Mouse (Mus musculus) forebrain, postnatal 0 days (tissue): Measurements from ENCODE around the gene Wdfy3. TPM values are rescaled to one million over a fixed set of nuclear protein-coding genes. Genes with fewer than 3 reads are reported as not detected.

Experiments
- ATAC-seq: fragments of 200-750 bp; cut with Nextera tagmentation; 2 replicates; pipeline ENCODE4 v1.8.0; 2017; ENCODE audit warnings: mild to moderate bottlenecking, moderate library complexity
- DNase-seq: peaks from one replicate; pipeline ENCODE4 v3.0.0-alpha.2; 2015
- H3K27ac ChIP-seq: fragments of 300-500 bp; sonication (generic); 2 replicates; pipeline ENCODE4 v1.5.1; 2014; ENCODE audit warnings: low read depth, mild to moderate bottlenecking, antibody characterized with exemption, low read length, moderate library complexity, mixed read lengths
- H3K27me3 ChIP-seq: fragments of 300-500 bp; sonication (generic); 2 replicates; pipeline ENCODE4 v1.6.1; 2014; ENCODE audit warnings: mild to moderate bottlenecking, low read length, mixed read lengths; ENCODE audit not compliant: insufficient read depth
- H3K36me3 ChIP-seq: fragments of 300-500 bp; sonication (generic); 2 replicates; pipeline ENCODE4 v1.6.1; 2014; ENCODE audit warnings: mild to moderate bottlenecking, moderate library complexity; ENCODE audit not compliant: insufficient read depth
- H3K4me1 ChIP-seq: fragments of 300-500 bp; sonication (generic); 2 replicates; pipeline ENCODE4 v1.6.1; 2014; ENCODE audit warnings: antibody characterized with exemption; ENCODE audit not compliant: insufficient read depth
- H3K4me2 ChIP-seq: fragments of 300-500 bp; sonication (generic); 2 replicates; pipeline ENCODE4 v1.6.1; 2014; ENCODE audit warnings: low read depth, mild to moderate bottlenecking, moderate library complexity
- H3K4me3 ChIP-seq: fragments of 300-500 bp; sonication (generic); 2 replicates; pipeline ENCODE4 v1.5.1; 2014; ENCODE audit warnings: low read depth, low read length, mixed read lengths
- H3K9ac ChIP-seq: fragments of 300-500 bp; sonication (generic); 2 replicates; pipeline ENCODE4 v1.6.1; 2014; ENCODE audit warnings: mild to moderate bottlenecking
- H3K9me3 ChIP-seq: fragments of 300-500 bp; sonication (generic); 2 replicates; pipeline ENCODE4 v1.6.1; 2016; ENCODE audit warnings: low read length
- CTCF ChIP-seq: sonication (generic); IDR thresholded peaks from 2 replicates; pipeline ENCODE4 v1.5.1; 2016; ENCODE audit warnings: antibody characterized with exemption, control low read depth, low read depth
- WGBS: fragments of 180-500 bp; shearing (Covaris S2); extraction: QIAGEN DNeasy Blood & Tissue Kit; methylation state at CpG from one replicate; pipeline ENCODE4 v1.1.7; 2014; 5-methylcytosine and 5-hydroxymethylcytosine counted together
- polyA plus RNA-seq: library from polyadenylated mRNA; unstranded; fragments of >200 nt; fragmentation: Nextera tagmentation; extraction: Ambion mirVana; gene quantifications from 2 replicates; pipeline ENCODE4 v1.2.1, GENCODE M21; 2015
- total RNA-seq: library from RNA; depleted of rRNA; stranded (reverse); fragments of >200 nt; gene quantifications from 2 replicates; pipeline ENCODE4 v1.2.3, GENCODE M21; 2014

Gene Wdfy3
- total and polyA plus RNA-seq, 2 experiments from 2014 or later, result 15.4 to 68.8 TPM

DNA sequence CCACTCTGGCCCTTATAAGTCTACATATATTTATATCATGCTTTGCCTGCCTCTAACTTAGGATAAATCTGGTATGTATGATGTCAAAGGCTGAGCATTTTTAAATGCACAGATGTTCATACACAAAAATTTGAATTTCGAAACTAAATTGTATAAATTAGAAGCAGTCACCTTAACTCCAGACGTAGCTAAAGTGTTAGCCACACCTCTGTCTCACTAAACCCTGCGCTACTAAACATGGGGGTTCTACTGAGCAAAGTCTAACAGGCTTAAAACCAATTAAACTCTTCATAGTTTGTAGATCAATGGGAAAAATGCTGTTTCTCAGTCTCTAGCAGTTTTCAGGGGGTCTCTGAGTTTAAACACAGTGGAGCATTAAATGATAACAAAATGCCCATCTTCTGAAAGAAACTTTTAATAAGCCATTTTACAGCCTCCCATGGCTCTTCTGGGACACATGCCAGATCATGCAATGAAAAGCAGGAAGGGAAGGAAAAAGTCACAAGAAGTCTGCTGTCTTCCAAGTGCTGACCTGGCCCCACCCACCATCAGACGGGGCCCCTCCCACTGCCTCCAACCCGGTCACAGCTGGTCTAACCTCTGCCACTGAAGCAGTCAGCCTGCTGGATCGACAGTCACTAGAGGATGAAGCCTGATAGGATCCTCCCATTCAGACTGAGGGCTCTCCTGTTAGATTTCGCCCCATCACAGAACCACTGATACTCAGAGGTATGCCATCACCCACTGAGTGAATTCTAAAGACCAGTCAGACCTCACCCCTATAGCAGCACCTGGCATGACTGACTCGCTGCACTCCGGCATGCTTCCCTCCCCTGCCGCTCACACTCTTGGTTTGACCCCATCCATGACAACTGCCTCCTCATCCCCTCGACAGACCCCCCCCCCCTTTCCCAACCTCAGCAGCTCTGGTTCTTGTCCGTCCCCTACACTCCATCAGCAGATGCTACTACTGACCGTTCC lies 23.8 kb downstream of the Wdfy3 start:
- no peak overlapping the region for H3K9ac ChIP-seq
- H3K27ac ChIP-seq, result 0 out of 2 replicates have a peak overlapping the region, but pooled peaks have one; percentile 1
- TF ChIP-seq CTCF, result no peak
- peaks cover 2% of the 10 kb centered on the region for H3K36me3 ChIP-seq
- DNase-seq, result no peak
- no peak overlapping the region for H3K4me2 ChIP-seq
- 79% methylated on average over 13 of the region's 13 CpGs for WGBS
- no peaks in the 10 kb centered on the region for H3K9me3 ChIP-seq
- no peak overlapping the region for H3K4me3 ChIP-seq
- H3K27me3 ChIP-seq, result no peaks in the 10 kb centered on the region
- ATAC-seq, result no peak
- H3K4me1 ChIP-seq, result no peaks in the 10 kb centered on the region

DNA sequence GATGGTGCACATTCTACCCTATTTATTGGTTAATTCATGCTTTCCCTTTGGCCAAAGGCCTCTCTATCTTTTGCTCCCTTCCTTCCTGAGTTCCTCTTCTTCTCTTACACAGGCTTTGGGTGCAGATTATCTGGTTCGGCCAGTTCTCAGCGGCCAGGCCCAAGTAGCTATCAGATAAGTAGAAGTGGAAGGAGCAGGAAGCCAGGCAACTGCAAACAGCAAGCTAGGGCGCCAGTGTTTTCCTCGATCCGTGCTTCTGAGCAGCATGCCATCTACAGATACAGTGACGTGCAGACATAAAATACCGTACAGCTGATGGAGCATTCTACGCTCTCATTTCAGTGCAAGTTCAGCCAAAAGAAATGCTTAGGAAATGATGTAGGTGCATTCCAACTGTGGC lies 24.5 kb downstream of the Wdfy3 start:
- H3K27me3 ChIP-seq, result no peaks in the 10 kb centered on the region
- WGBS, result 85% methylated on average over 8 of the region's 8 CpGs
- no peak overlapping the region for H3K4me2 ChIP-seq
- no peak overlapping the region for H3K27ac ChIP-seq
- ATAC-seq, result no peak
- no peak for DNase-seq
- H3K9me3 ChIP-seq, result no peaks in the 10 kb centered on the region
- no peak for TF ChIP-seq CTCF
- H3K4me1 ChIP-seq, result no peaks in the 10 kb centered on the region
- peaks cover 10% of the 10 kb centered on the region for H3K36me3 ChIP-seq
- no peak overlapping the region for H3K9ac ChIP-seq
- no peak overlapping the region for H3K4me3 ChIP-seq

DNA sequence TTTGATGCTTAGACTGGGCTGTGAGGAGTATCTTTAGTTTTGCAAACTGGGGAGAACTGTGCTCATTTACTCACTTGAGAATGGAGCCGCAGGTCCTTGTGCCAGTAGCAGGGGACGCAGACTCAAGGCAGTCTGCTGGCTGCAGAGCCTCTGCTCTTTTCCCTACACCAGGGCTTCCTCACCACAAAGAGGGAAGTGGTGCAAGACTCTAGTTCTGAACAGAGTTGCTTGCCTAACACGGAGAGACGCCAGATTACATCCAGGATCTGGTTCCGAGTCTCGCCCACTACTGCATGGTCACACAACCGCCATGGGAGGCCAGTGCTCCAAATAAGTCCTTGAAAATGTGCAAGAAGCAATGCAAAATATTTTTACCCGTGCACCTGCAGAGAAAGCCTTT lies 36.4 kb downstream of the Wdfy3 start:
- H3K36me3 ChIP-seq, result peaks cover 68% of the 10 kb centered on the region
- H3K9ac ChIP-seq, result no peak overlapping the region

DNA sequence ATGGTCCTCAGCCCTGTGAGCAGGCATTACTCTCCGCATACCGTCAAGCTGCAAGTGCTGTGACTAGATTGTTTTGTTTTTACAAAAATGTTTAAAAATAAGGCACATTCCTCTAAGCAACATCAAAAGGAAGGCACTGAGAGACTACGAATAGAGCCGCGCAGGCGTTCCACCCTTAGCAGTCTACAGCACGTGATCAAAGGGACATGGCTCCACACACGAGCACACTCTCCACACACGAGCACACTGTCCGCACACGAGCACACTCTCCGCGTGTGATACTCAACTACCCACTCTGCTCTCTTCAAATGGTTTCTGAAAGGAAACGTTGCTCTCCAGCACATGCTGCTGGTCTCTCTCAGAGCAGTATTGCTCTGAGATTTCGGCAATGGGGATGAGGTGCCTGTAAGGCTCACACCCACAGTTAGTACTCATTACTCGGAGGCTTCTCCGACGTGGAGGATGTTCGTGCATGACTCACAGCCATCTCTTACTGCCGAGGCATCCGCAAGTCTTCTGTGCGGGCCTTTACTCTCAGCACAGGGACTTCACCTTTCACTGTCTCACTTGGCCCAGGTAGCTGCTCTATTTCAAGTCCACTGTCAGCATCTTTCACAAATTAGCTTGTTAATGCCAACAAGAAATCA lies 37.0 kb downstream of the Wdfy3 start:
- H3K4me3 ChIP-seq, result no peak overlapping the region
- no peak overlapping the region for H3K4me2 ChIP-seq
- DNase-seq (no peak), ATAC-seq (peak; percentile 67)
- H3K9me3 ChIP-seq, result no peaks in the 10 kb centered on the region
- WGBS, result 84% methylated on average over 22 of the region's 22 CpGs
- H3K27me3 ChIP-seq, result no peaks in the 10 kb centered on the region
- H3K36me3 ChIP-seq, result peaks cover 63% of the 10 kb centered on the region
- TF ChIP-seq CTCF, result no peak
- no peaks in the 10 kb centered on the region for H3K4me1 ChIP-seq
- no peak overlapping the region for H3K9ac ChIP-seq
- H3K27ac ChIP-seq, result no peak overlapping the region

More for the DNA sequence above, 36.4 kb downstream of the Wdfy3 start:
- Histone ChIP-seq H3K9me3 (no peaks in the 10 kb centered on the region), H3K4me3 (no peak overlapping the region), H3K4me1 (no peaks in the 10 kb centered on the region), H3K27me3 (no peaks in the 10 kb centered on the region), H3K27ac (no peak overlapping the region), H3K4me2 (no peak overlapping the region)
- ATAC-seq (no peak), DNase-seq (no peak)
- TF ChIP-seq CTCF, result no peak
- WGBS, result 98% methylated on average over 8 of the region's 8 CpGs

DNA sequence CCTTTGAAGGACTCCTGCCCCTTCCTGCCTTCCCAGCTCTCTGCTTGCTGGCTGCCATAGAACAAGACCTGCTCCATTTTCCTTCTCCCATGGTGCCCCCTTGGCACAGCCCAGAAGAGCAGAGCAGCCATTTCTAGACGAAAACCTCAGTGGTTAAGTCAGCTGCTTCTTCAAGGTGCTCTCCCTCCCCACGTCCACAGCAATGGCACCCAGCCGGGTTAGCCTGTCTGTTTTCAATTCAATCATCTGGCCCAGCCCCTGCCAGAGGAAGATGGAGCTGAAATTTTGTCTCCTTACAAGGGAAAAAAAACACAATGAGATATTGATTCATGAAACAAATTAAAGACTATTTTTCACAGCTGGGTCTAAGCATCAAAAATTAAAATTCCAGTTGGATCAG lies 37.5 kb downstream of the Wdfy3 start:
- no peaks in the 10 kb centered on the region for H3K4me1 ChIP-seq
- no peaks in the 10 kb centered on the region for H3K27me3 ChIP-seq
- TF ChIP-seq CTCF, result no peak
- DNase-seq (no peak), ATAC-seq (no peak)
- 68% methylated on average over 3 of the region's 3 CpGs for WGBS
- no peak overlapping the region for H3K9ac ChIP-seq
- H3K36me3 ChIP-seq, result peaks cover 59% of the 10 kb centered on the region
- H3K27ac ChIP-seq, result no peak overlapping the region
- no peak overlapping the region for H3K4me3 ChIP-seq
- no peak overlapping the region for H3K4me2 ChIP-seq
- H3K9me3 ChIP-seq, result no peaks in the 10 kb centered on the region

DNA sequence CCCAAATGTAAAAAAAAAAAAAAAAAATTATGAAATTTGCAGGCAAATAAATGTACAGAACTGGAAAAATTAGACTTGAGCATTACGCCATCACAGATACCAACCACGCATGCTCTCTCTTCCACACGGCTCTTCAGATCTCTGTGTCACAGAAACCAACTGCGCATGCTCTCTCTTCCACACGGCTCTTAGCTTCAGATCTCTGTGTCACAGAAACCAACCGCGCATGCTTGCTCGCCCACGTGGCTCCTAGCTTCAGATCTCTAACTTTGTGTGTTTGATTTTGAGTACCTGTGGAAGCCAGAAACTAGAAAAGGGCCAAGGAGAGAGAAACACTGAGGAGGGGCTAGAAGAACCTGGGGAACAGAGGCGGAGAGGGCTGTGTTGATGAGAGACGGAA lies 46.3 kb downstream of the Wdfy3 start:
- TF ChIP-seq CTCF, result no peak
- H3K4me2 ChIP-seq, result no peak overlapping the region
- H3K4me1 ChIP-seq, result no peaks in the 10 kb centered on the region
- no peak overlapping the region for H3K27ac ChIP-seq
- H3K9me3 ChIP-seq, result no peaks in the 10 kb centered on the region
- no peak overlapping the region for H3K9ac ChIP-seq
- H3K36me3 ChIP-seq, result peaks cover 11% of the 10 kb centered on the region; the same call in 1 of the 2 replicates
- 95% methylated on average over 11 of the region's 11 CpGs for WGBS
- no peaks in the 10 kb centered on the region for H3K27me3 ChIP-seq
- no peak overlapping the region for H3K4me3 ChIP-seq
- no peak for ATAC-seq
- no peak for DNase-seq
